Mouse (Mus musculus) layer of hippocampus, adult 9-11 months (tissue): ENCODE measurements around the gene Cep57.

Experiments used
- DNase-seq: peaks from one replicate; pipeline ENCODE4 v3.0.0; 2022

The Cep57 gene

DNA sequence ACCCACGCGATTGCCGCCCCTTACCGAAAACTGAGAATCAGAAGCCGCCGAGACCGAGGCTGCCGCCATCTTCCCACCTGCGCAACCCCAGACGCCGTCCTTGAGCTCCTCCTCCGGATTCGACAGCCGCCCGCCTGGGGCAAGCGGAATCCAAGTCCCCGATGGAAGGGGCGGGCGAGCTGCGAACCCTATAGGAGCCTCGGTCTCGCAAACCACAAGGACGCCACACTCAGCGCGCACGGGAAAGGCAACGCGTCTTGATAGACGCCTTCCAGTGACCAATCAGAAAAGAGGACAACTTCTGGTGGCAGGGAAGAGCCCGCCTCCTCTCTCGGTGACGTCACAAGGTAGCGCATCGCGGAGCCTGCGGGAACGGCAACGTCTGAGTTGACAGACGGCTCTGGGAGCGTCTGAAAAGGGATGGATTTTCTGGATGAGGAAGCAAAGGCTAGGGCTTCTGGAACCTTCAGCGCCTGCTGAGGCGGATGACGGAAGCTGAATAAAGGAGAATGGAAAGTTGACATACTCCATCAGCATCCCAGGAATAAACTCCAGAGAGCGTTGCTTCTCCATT, at the start of gene Cep57:
Cep57 (minus strand) TSS at position 276 of the 574 bp plus-strand sequence.
- DNase-seq = peak; percentile 98

DNA sequence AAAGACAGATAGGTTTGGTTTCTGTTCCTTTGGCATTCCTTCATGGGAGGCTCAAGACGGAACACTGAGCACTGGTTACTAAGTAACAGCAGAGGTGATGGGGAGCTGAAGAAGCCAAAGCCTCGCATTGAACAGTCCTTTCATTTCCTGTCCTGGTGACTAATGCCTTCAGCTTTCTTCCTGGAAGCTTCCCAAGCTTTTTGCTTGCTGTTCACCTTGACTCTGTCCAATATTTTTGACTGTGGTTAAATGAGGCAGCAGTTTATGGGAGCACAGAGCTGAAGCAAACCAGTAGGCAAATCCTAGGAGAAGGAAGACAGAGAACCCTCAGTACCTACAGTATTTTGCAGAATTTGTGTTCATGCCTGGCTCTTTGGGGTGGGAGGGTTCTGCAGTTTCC, 48.4 kb upstream of the Cep57 start:
- no peak for DNase-seq

DNA sequence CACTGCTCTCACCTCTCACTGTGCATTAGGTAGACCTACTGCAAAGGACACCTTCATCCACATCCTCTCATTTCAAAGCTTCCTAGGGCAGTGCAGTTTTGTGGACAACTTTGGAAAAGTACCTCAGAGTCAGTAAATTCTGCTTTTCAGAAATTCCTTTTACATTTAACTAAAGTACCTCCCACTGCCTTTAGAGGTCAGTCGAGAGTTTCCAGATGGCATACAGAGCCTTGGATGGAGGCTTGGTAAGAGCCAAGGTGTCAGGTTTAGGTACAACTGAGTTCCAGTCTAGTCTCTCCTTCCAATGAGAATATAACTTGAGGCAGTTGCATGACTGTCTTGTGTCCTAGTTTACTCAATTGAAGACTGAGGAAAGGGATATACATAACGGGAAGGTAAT, 47.5 kb upstream of the Cep57 start:
- DNase-seq = no peak

DNA sequence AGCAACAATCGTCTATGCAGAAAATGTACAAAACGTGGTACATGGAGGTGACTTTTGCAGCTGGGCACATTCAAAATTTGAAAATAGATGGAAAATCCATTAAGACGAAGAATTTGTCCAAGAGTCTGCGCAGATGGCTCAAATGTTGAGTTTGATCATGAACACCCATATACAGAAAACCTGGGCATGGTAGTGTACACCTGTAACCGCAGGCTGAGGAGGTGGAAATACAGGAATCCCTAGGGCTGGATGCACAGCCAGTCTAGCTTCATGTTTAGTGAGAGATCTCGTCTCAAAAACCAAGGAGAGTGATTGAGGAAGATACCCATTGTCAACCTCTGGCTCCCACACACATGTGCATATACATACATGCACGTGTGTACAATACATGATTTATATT, 44.7 kb upstream of the Cep57 start:
- DNase-seq = no peak

DNA sequence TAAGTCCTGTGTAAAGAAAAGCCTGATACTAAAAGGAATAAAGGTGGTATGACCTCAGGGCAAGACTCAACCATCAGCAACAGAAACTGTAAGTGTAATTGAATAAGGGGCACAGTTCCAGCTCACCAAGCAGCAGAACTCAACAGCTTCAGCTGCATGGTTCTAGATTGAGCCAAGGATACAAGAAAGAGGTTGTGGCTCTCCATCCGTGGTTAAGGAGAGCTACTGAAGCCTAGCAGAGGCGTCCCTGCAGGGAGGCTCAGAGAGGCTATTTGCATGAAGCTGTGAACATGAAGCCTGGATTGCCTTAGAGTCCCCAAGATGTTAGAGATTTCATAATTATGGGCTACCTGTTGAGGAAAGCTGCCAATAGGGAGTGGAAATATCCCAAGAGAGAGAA, 40.7 kb upstream of the Cep57 start:
- DNase-seq = no peak

DNA sequence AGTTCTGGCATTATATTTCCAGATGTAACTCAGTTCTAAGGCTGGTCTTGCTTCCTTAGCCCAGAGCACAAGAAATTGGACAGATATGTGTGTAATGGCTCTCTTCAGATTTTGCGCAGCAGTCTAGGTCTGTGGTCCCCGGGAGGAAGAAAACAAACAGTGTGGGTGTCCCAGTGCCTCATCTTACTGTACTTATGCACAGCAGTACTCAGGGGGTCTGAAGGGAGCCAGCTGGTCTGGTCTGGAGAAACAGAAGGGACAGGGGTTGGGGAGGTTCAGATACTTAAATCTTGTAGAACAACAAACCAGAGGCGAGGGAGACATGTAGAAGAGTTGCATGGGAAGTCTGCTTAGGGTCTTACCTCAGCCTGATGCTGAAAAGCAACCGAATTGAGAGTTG, 29.9 kb upstream of the Cep57 start:
- DNase-seq = no peak

DNA sequence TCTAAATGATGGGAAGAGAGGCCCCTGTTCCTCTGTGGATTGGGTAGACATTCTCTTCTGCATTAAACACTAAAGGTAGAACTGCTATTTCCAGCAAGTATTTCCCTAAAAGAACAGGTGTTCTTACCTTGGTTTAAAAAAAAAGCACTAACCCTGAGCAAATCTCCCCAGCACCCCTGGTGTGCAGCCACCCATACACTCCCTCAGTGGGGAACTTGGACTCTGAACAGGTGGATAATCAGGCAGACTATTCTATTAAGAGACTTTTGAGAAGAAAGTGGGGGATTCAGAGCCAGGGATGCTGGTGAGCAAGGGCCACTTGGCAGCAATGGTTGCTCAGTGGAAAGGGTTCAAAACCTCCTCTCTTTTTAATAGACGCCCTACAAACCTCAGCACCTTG, 29.3 kb upstream of the Cep57 start:
- DNase-seq = no peak

DNA sequence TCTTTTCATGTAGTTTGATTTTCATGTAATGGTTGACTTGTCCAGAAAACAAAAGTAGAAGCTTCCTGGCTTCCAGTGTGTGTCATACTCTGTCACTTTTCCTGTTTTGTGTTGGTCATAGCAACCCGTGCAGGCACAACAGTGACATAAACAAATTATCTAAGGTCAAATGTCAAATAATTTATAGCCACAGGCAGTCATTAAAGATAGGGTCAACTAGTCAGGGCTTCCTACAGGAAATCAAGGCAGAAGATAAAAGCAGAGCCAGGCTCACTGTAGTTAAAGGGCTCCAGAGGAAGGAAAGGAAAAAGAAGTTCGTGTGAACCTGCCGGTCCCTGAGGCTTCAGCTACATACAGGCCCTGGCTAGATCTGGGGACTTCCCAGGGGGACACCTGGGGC, 27.0 kb upstream of the Cep57 start:
- no peak for DNase-seq

DNA sequence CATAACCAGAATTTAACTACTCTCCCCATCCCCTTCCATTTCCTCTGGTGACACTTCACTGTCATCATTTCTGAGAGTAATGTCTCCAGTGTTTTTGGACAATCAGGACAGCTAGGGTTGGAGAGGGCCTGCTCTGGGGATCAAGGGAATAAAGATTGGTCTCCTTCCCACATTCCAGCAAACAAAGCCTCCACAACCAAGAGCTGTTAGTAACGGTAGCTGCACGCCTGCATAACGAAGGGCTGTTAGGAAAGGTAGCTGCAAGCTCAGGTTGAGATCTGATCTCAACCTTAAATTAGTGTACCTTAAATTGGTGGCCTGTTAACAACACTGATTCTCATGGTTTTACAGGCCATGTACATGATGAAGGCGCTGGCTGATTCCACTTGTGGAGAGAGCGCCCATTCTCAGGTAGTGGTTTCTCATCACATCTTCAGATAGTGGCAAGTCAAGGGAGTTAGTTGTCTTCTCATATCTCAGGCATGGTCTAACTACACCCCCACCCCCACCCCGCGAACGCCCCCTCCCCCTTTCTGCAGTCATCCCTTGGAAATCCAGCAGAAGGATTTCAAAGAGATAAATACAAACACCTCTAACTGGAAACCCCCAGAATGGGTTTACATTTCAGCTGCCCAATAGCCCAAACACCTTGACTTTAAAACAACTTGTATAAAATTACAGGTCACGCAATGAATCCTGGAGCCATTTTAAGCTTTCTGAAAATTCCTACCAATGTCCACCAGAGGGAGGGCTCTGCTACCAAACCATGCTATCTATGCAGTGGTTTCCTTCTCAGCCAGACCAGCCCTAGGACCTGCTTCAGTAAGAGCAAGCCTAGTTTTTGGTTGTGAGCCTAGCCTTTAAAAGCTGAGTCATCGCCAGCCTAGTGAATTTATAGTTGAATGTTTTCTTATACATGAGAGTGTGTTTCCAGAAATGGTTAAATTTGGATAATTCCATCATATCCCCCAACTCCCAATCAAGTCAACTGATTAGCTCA, 21.9 kb upstream of the Cep57 start:
- peak; percentile 24 for DNase-seq

DNA sequence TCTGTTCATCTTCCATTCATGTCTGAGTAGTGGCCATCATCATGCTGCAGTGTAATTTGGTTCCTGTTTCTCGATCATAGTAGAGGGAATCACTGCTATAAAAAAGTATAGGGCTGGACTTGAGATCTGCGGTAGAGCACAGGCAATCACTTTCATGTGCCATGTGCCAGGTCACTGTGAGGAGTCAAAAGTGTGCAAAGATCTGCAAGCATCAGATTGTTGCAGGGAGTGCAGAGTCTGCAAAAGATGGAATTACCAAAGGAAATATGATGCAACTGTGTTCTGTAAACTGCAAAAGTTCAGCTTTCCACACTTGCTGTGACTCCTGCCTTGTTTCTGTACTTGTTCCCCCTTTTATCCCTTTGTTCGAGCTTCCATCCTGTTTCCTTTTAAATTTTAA, 20.7 kb upstream of the Cep57 start:
- no peak for DNase-seq

DNA sequence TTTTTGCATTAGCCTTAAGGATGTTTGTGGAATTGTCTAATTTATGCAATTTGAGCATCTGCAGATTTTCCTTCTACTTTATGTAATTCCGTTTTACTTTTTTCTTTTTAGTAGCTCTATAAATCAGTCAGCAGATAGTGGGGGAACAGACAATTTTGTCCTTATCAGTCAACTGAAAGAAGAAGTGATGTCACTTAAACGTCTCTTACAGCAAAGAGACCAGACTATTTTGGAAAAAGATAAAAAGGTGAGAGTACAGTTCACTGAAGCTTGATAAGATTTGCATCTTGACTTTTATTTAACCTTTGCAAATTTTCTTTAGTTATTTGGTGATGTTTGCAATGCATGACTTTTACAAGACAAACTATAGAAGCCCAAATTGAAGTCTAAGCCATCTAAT, 9.8 kb upstream of the Cep57 start:
- DNase-seq = no peak

DNA sequence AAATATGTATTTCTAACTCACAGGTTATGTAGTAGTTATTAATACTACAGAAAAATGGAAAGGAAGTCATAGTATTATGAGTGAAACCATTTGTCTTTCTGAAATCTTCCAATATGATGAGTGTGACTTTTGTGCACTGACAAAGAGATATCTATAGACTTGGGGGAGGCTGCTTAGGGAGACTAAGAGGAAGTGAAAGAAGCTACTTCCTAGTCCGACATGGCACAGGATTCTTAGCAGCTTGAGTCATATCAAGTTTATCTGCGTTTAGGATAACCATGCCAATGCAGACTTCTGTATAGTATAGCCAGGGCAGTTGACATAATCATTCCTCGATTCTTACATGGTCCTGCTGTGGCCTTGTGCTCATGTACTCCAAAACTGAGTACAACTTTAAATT, 8.3 kb upstream of the Cep57 start:
- DNase-seq = no peak

DNA sequence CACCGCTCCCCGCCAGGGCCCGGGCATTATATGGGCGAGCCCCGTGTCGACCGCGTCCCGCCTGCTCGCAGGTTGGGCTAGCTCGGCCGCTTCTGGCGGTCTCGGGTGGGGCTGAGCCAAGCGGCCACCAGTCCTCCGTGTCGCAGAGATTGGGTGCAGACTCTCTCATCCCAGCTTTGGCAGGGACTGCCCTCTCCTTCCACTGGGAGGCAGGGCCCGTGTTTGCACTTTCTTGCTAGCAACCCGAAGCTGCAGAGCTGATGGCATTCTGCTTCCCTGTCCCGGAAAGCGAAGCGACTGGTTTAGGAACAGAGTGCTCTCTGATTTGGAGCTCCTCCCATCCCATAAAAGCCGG, 1.2 kb upstream of the Cep57 start:
- DNase-seq = no peak

DNA sequence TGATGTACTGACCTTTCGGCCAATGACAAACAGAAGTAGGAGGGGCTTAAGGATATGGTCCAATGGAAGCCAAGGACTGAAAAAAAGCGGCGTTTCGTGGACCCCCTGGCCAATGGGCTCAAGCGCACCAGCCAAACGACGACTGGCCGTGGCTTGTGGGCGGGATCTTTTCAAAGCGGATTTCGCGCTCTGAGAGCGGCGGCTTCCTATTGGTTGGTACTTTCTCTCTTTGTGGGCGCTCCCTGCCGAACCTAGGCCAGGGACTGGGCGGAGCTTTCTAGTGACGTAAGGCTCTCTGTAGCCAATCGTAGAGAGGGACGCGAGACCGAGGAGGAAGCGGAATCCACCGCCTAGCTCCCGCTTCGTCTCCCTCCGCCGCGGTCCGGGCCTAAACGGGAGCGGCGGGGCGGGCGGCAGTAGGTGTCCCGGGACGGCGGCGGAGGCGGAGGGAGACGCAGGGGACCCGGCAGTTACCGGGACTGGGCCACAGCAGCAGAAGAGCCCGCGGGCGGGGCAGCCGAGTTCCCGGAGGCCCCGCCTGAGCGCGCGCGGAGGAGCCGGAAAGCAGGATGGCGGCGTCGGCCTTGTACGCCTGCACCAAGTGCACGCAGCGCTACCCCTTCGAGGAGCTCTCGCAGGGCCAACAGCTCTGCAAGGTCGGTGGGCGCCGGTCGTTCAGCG, 639 bp upstream of the Cep57 start, which contains the start of gene Fam76b:
Fam76b (plus strand) TSS at position 311 of the 681 bp plus-strand sequence.
- peak; percentile 100 for DNase-seq

DNA sequence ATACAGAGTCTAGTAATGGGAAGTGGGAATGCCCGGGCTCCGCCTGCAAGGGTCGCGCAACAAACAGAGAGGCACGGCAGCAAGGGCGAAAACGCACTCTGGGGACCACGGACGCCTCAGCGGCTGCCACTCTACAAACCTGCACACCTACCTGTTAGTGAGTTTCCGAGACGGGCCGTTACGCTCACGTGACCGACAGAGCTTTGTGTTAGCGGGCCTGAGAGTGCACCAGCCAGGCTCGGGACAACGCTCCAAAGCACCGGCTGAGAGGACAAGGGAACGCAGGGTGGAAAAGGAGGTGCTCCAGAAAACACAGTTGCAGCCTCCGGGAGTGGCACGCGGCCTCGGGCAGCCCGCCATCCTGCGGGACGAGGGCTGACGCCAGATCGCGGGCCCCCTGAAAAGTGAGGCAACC, 509 bp downstream of the Cep57 start:
- peak; percentile 61 for DNase-seq

DNA sequence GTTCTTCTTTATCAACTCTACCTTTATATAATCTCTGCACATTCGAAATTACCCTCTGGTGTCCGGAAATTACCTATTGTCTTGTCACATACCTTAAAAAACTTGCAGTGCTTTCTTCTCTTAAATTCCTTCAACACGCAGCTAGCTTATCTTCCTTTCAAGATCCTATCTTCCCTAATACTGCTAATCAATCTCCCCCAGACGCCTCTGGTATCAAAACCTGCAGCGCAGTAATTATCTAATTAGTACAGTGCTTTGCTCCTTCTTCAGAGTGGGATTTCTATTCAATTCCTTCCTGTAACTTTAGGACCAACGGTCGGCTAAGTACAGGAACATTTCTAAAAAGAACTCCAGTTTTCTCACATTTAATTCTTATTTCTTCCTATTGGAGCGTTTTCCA, 1.0 kb downstream of the Cep57 start:
- no peak for DNase-seq

DNA sequence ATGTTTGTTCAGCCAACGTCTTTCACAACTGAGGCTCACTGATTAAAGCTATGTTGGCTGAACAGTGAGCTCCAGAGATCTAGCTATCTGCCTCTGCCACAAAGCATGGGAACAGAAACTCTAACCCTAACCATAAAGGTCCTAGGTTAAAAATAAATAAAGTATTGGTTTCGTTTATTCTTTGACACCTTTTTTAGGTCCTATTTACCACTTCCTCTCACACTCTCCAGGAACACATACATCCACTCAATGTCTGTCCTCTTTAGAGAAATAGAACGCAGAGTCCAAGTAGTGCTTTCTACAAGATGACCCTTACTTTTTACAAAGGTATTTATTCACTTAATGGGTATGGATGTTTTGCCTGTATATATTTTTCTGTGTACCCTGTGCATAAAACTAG, 6.1 kb downstream of the Cep57 start:
- DNase-seq = no peak

DNA sequence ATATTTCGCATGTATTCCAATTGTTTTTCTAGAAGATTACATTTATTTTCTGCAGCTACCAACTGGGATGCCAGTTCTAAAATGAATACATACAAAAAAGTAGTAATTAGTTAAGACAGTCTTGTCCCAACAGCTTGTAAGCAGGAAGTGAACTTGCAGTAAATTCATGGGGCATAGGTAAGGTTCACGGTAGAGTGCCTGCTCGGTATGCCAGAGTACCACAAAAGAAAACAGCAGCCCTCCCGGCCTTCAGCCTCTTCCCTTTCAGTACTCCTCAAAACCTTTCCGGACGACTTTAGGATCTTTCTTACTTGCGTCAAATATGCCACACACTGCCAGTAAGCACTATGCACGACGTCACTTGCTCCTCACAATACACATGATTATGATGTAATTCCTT, 8.5 kb downstream of the Cep57 start:
- no peak for DNase-seq

DNA sequence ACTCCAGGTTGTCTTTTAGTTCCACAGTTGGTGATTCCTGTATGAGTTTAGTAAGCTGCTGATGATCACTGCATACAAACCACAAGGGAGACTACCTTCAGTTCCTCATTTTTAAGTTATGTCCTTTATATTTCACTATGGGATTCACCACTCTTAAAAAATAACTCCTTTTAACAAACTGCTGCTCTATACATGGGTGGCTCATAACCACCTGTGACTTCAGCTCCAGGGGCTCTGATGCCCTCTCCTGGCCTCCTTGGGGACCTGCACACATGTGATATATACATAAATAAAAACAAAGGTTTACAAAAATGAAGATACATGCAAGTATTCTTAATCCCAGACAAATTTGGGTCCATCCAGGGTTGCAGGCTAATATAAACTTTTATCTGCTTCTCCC, 17.0 kb downstream of the Cep57 start:
- no peak for DNase-seq

DNA sequence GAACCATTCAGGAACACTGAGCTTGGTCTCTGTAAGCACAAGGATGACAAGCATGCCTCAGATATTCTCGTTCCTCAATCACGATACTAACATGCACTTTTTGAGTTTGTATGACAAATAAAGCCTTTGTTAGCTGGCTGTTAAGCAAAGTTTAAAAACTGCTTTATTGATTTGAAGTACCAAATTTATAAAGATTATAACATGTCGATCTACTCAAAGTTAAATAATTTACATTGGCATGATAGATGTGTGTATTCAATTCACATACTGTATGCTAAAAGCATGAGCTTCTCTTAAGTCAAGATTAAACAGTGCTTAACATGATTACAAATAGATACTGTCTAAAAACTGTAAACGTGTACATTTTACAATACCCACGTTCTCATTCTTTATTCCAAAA, 19.2 kb downstream of the Cep57 start:
- DNase-seq = no peak

DNA sequence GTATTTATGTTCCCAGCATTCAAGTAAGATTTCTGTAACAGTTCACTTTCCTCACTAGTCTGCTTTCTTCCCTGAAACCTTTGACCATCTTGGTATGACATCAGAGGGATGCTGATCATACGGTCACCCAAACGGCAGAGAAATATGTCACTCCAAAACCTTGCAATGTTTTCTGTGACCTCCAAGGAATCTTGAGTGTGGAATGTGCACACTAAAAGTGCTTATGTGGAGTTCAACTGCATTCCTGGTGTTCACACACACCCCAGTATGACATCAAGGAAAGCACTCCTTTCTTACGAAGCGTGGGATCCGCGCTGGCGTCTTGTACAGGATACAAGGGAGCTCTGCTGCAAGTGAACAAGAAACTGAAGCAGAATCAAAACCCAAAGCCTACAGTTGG, 20.1 kb downstream of the Cep57 start:
- no peak for DNase-seq

DNA sequence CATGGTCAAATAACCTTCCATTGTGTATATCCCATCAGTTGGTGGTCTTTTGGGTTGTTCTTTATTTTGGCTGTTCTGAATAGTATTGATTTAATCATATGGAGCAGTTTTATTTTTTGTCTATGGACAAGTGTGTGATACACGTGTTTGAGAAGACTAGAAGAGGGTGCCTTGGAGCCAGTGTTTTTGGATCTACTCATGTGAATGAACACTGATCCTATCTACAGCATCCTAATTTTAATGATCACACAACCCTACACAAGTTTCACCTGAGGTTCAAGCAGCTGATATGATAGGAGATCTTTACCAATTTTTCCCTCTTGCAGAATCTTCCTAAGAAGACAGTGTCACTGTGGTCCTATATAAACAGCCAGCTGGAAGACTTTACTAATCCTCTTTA, 22.4 kb downstream of the Cep57 start:
- DNase-seq = no peak

DNA sequence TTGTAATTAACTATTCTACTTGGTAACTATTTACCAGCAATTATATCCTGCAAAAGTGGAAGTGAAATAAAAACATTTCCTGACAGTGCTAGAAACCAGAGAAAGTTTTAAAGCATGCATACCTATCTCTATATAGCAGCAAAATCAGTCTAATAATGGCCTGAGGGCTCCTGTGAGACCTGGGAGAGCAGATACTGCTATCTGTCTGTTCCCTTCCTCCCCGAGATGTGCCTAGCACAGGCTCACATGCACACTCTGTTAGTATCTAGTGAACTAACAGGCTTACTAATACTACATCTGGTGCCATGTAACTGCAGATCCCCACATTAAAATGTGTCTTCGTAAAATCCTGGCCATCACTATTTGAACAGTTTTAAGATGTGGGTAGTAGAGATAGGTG, 32.2 kb downstream of the Cep57 start:
- no peak for DNase-seq

DNA sequence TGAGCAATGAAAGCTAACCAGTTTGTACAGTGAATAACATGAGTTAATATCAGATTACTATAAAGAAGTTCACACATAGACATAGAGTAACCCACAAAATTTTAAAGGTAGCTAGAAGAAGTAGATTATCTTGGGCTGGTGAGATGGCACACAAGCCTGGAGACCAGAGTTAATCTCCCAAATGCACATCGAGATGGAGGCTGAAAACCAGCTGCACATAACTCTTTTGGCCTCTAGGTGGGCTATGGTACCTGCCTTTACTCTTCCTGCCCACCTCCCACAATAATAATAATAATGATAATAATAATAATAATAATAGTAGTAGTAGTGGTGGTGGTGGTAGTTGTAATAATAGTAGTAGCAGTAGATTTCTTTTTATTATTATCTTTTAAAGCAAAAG, 32.6 kb downstream of the Cep57 start:
- no peak for DNase-seq
